Mouse (Mus musculus): Measurements from ENCODE around the gene Foxn3.
A peak's percentile ranks its signal among the peaks of the same experiment; 100 is the strongest.

Foxn3 gene

GRCm38 (mm10) chr12:99562867-99563189 is 554 bp downstream of the Foxn3 start:
- no peak for ATAC-seq (ENCODE audit: insufficient number of reproducible peaks, low FRiP score, low TSS enrichment)

GRCm38 (mm10) chr12:99562073-99562866 is 1.1 kb downstream of the Foxn3 start:
- ATAC-seq (ENCODE audit: insufficient number of reproducible peaks, low FRiP score, low TSS enrichment), result peak; percentile 77; the same call in 1 of the 2 replicates

- ATAC-seq (ENCODE audit: insufficient number of reproducible peaks, low FRiP score, low TSS enrichment), result no peak
These were observed 2.0 kb downstream of the Foxn3 start for GRCm38 (mm10) chr12:99561333-99561766.

GRCm38 (mm10) chr12:99560701-99561332 is 2.6 kb downstream of the Foxn3 start:
- ATAC-seq (ENCODE audit: insufficient number of reproducible peaks, low FRiP score, low TSS enrichment), result no peak

GRCm38 (mm10) chr12:99559483-99559882 is 3.9 kb downstream of the Foxn3 start:
- no peak for ATAC-seq (ENCODE audit: insufficient number of reproducible peaks, low FRiP score, low TSS enrichment)

- ATAC-seq (ENCODE audit: insufficient number of reproducible peaks, low FRiP score, low TSS enrichment), result no peak
These were observed 4.9 kb downstream of the Foxn3 start for GRCm38 (mm10) chr12:99558476-99558875.

GRCm38 (mm10) chr12:99557498-99557897 is 5.9 kb downstream of the Foxn3 start:
- no peak for ATAC-seq (ENCODE audit: insufficient number of reproducible peaks, low FRiP score, low TSS enrichment)

- ATAC-seq (ENCODE audit: insufficient number of reproducible peaks, low FRiP score, low TSS enrichment), result no peak
These were observed 12.8 kb downstream of the Foxn3 start for GRCm38 (mm10) chr12:99550629-99551028.

- ATAC-seq (ENCODE audit: insufficient number of reproducible peaks, low FRiP score, low TSS enrichment), result no peak
These were observed 13.6 kb downstream of the Foxn3 start for GRCm38 (mm10) chr12:99549811-99550210.

- ATAC-seq (ENCODE audit: insufficient number of reproducible peaks, low FRiP score, low TSS enrichment), result no peak
These were observed 15.0 kb downstream of the Foxn3 start for GRCm38 (mm10) chr12:99548419-99548818.

- no peak for ATAC-seq (ENCODE audit: insufficient number of reproducible peaks, low FRiP score, low TSS enrichment)
These were observed 16.1 kb downstream of the Foxn3 start for GRCm38 (mm10) chr12:99547295-99547694.

- ATAC-seq (ENCODE audit: insufficient number of reproducible peaks, low FRiP score, low TSS enrichment), result no peak
These were observed 18.1 kb downstream of the Foxn3 start for GRCm38 (mm10) chr12:99545270-99545770.

- ATAC-seq (ENCODE audit: insufficient number of reproducible peaks, low FRiP score, low TSS enrichment), result no peak
These were observed 18.9 kb downstream of the Foxn3 start for GRCm38 (mm10) chr12:99544262-99545128.

- ATAC-seq (ENCODE audit: insufficient number of reproducible peaks, low FRiP score, low TSS enrichment), result no peak
These were observed 19.8 kb downstream of the Foxn3 start for GRCm38 (mm10) chr12:99543421-99544195.

- no peak for ATAC-seq (ENCODE audit: insufficient number of reproducible peaks, low FRiP score, low TSS enrichment)
These were observed 23.2 kb downstream of the Foxn3 start for GRCm38 (mm10) chr12:99540201-99540600.

GRCm38 (mm10) chr12:99537316-99537715 is 26.1 kb downstream of the Foxn3 start:
- no peak for ATAC-seq (ENCODE audit: insufficient number of reproducible peaks, low FRiP score, low TSS enrichment)

GRCm38 (mm10) chr12:99536426-99536825 is 27.0 kb downstream of the Foxn3 start:
- no peak for ATAC-seq (ENCODE audit: insufficient number of reproducible peaks, low FRiP score, low TSS enrichment)

GRCm38 (mm10) chr12:99532342-99532741 is 31.0 kb downstream of the Foxn3 start:
- ATAC-seq (ENCODE audit: insufficient number of reproducible peaks, low FRiP score, low TSS enrichment), result no peak

- ATAC-seq (ENCODE audit: insufficient number of reproducible peaks, low FRiP score, low TSS enrichment), result no peak
These were observed 33.5 kb downstream of the Foxn3 start for GRCm38 (mm10) chr12:99529687-99530411.
